Mouse (Mus musculus) intestine, embryonic 15.5 days (tissue): Measurements from ENCODE around the gene Pde4d. TPM values are rescaled to one million over a fixed set of nuclear protein-coding genes. Genes with fewer than 3 reads are reported as not detected.

Experiments
- ATAC-seq: fragments of 200-750 bp; cut with Nextera tagmentation; 2 replicates; pipeline ENCODE4 v1.8.0; 2017; ENCODE audit warnings: moderate TSS enrichment, moderate library complexity
- H3K27ac ChIP-seq: fragments of 300-500 bp; sonication (generic); 2 replicates; pipeline ENCODE4 v1.5.1; 2015; ENCODE audit warnings: mild to moderate bottlenecking, inconsistent platforms
- H3K27me3 ChIP-seq: fragments of 300-500 bp; sonication (generic); replicated peaks from 2 replicates; pipeline ENCODE4 v1.6.1; 2015; ENCODE audit warnings: inconsistent platforms
- H3K36me3 ChIP-seq: fragments of 300-500 bp; sonication (generic); 2 replicates; pipeline ENCODE4 v1.6.1; 2015; ENCODE audit warnings: inconsistent platforms
- H3K4me1 ChIP-seq: fragments of 300-500 bp; sonication (generic); replicated peaks from 2 replicates; pipeline ENCODE4 v1.6.1; 2015; ENCODE audit warnings: inconsistent platforms
- H3K4me2 ChIP-seq: fragments of 300-500 bp; sonication (generic); replicated peaks from 2 replicates; pipeline ENCODE4 v1.6.1; 2015; ENCODE audit warnings: mild to moderate bottlenecking, inconsistent platforms
- H3K4me3 ChIP-seq: fragments of 300-500 bp; sonication (generic); replicated peaks from 2 replicates; pipeline ENCODE4 v1.5.1; 2015; ENCODE audit warnings: inconsistent platforms
- H3K9ac ChIP-seq: fragments of 300-500 bp; sonication (generic); 2 replicates; pipeline ENCODE4 v1.6.1; 2015; ENCODE audit warnings: inconsistent platforms
- H3K9me3 ChIP-seq: fragments of 300-500 bp; sonication (generic); 2 replicates; pipeline ENCODE4 v1.6.1; 2016; ENCODE audit warnings: inconsistent platforms
- WGBS: fragments of 180-500 bp; shearing (Covaris S2); methylation state at CpG from one replicate; pipeline ENCODE4 v1.1.7; 2015; 5-methylcytosine and 5-hydroxymethylcytosine counted together
- polyA plus RNA-seq: library from polyadenylated mRNA; unstranded; fragments of >200 nt; fragmentation: Nextera tagmentation; extraction: Ambion mirVana; gene quantifications from 2 replicates; pipeline ENCODE4 v1.2.1, GENCODE M21; 2015

The Pde4d gene
- polyA plus RNA-seq, 1 experiment from 2014 or later, result 18.5 TPM

- H3K36me3 ChIP-seq, result no peaks in the 10 kb centered on the region
- 74% methylated on average over 6 of the region's 6 CpGs for WGBS
- no peak overlapping the region for H3K27ac ChIP-seq
- H3K27me3 ChIP-seq, result no peaks in the 10 kb centered on the region
- no peak overlapping the region for H3K4me3 ChIP-seq
- H3K4me1 ChIP-seq, result no peaks in the 10 kb centered on the region
- H3K9ac ChIP-seq, result no peak overlapping the region
- no peaks in the 10 kb centered on the region for H3K9me3 ChIP-seq
- no peak overlapping the region for H3K4me2 ChIP-seq
- ATAC-seq, result no peak
Observed at GRCm38 (mm10) chr13:109639286-109639685, 1189.5 kb downstream of the Pde4d start.

DNA sequence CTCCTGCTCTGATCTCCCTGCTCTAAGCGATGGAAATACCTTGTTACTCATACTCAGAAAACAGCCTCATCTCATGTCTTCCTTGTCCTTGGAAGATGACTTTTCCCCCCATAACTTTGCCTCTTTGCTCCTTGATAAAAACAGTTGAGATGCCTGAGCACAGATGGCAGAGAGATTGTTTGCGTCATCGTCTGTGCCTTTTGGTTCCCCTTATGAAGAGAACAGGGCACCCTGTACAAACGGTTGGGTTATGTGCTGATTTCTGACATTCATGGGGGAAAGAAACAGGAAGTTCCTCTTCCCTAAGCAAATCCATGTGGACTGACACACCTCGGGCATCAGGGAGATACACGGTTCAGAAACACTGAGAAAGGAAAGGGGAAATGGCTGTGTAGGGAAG lies 1191.8 kb downstream of the Pde4d start:
- H3K4me1 ChIP-seq, result no peaks in the 10 kb centered on the region
- no peak overlapping the region for H3K4me2 ChIP-seq
- no peak overlapping the region for H3K9ac ChIP-seq
- no peaks in the 10 kb centered on the region for H3K36me3 ChIP-seq
- 62% methylated on average over 6 of the region's 6 CpGs for WGBS
- no peak for ATAC-seq
- no peak overlapping the region for H3K4me3 ChIP-seq
- H3K27ac ChIP-seq, result no peak overlapping the region
- no peaks in the 10 kb centered on the region for H3K27me3 ChIP-seq
- H3K9me3 ChIP-seq, result no peaks in the 10 kb centered on the region

DNA sequence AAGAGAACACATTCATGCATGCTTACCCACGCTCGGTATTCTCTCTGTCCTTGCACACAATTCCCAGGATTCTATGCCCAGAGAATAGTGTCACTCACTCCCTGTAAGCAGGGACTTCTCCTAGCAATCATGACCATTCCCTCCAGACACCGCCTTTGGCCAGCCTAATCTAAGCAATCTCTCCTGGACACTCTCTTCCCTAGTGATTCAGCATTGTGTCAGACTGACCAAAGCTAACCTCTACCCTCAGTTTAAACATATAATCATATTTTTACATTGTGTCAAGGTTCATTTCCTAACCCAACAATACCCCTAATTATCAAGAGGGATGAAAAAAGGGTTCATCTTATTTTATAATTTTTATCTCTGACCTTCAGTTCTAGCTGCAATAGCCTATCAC lies 1193.7 kb downstream of the Pde4d start:
- no peaks in the 10 kb centered on the region for H3K27me3 ChIP-seq
- WGBS, result 77% methylated on average over 3 of the region's 3 CpGs
- ATAC-seq, result no peak
- no peaks in the 10 kb centered on the region for H3K9me3 ChIP-seq
- no peaks in the 10 kb centered on the region for H3K36me3 ChIP-seq
- H3K4me3 ChIP-seq, result no peak overlapping the region
- H3K4me1 ChIP-seq, result no peaks in the 10 kb centered on the region
- no peak overlapping the region for H3K9ac ChIP-seq
- H3K4me2 ChIP-seq, result no peak overlapping the region
- no peak overlapping the region for H3K27ac ChIP-seq

DNA sequence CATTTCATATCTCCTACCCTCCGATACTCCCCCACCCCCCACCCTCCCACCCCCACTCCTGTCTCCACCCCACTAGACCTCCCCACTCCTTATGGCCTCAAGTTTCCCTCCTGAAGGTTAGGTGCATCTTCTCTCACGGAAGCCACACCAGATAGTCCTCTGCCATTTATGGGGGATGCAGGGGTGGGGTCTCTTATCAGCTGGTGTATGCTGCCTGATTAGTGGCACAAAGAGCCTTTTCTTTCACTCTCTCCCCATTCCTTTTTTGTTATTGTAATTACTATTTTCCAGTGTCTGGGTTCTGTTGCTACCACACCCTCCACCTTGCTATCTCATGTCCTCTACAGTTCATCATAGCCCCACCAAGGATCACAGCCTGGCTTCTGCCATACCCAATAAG lies 1194.3 kb downstream of the Pde4d start:
- Histone ChIP-seq H3K9ac (no peak overlapping the region), H3K4me3 (no peak overlapping the region), H3K9me3 (no peaks in the 10 kb centered on the region), H3K27ac (no peak overlapping the region), H3K4me2 (no peak overlapping the region), H3K4me1 (no peaks in the 10 kb centered on the region), H3K36me3 (no peaks in the 10 kb centered on the region), H3K27me3 (no peaks in the 10 kb centered on the region)
- ATAC-seq, result no peak
- WGBS, result 39% methylated on average over 2 of the region's 2 CpGs

DNA sequence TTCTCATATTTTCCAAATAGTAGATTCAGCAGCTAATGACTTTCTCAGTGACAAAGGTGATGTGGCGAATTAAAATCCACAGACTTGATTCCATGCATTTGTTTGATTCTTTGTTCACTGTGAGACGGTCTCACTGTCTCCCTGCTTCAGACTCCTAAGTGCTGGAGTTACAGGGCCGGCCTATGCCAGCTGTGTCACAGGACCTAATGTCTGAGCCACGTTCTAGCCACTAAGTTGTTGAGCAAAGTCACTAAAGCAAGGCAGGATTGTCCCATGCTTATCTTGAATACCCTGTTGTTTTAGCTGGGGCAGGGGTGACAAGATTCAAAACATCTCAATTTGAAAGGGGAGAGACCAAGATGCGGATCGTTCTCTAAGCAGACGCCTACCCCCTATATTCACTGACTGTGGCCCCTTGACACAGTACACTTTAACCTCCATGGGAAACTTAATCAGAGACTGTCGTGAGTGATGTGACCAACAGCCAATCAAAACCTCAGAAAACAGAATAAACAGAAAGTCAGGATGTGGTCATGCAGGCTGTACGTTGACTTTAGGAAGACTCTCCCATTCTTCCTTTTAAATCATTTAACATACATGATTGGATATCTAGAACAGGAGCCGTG lies 1195.6 kb downstream of the Pde4d start:
- Histone ChIP-seq H3K27me3 (no peaks in the 10 kb centered on the region), H3K36me3 (no peaks in the 10 kb centered on the region), H3K4me3 (no peak overlapping the region), H3K9ac (no peak overlapping the region), H3K27ac (no peak overlapping the region), H3K4me2 (no peak overlapping the region), H3K4me1 (no peaks in the 10 kb centered on the region), H3K9me3 (no peaks in the 10 kb centered on the region)
- no peak for ATAC-seq
- 61% methylated on average over 10 of the region's 10 CpGs for WGBS

DNA sequence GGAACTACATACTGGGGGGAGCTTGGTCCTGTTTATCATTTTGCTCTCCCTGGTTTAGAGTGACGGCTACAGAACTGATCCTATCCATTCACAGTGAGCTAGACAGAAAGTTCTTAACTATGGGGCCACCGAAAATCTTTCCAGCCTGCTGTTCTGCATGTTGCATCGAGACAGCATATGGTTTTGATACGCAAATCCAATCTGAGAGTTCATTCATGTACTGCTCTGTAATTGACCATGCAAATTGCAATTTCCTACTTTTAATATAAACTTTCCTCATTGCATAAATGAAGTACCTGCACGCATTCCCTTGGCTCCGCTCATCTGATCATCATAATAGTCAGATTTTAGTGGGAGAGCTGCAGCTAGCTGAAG lies 1196.1 kb downstream of the Pde4d start:
- no peaks in the 10 kb centered on the region for H3K4me1 ChIP-seq
- no peak overlapping the region for H3K4me3 ChIP-seq
- H3K27ac ChIP-seq, result no peak overlapping the region
- no peak overlapping the region for H3K4me2 ChIP-seq
- no peaks in the 10 kb centered on the region for H3K27me3 ChIP-seq
- no peaks in the 10 kb centered on the region for H3K36me3 ChIP-seq
- H3K9ac ChIP-seq, result no peak overlapping the region
- WGBS, result 79% methylated on average over 6 of the region's 6 CpGs
- no peak for ATAC-seq
- H3K9me3 ChIP-seq, result no peaks in the 10 kb centered on the region

GRCm38 (mm10) chr13:109646597-109647232 lies 1197.0 kb downstream of the Pde4d start:
- Histone ChIP-seq H3K36me3 (no peaks in the 10 kb centered on the region), H3K9ac (no peak overlapping the region), H3K27ac (no peak overlapping the region), H3K4me1 (no peaks in the 10 kb centered on the region), H3K9me3 (no peaks in the 10 kb centered on the region), H3K27me3 (no peaks in the 10 kb centered on the region), H3K4me3 (no peak overlapping the region), H3K4me2 (no peak overlapping the region)
- no peak for ATAC-seq
- 64% methylated on average over 11 of the region's 11 CpGs for WGBS

GRCm38 (mm10) chr13:109647479-109648199 lies 1197.9 kb downstream of the Pde4d start:
- Histone ChIP-seq H3K4me2 (no peak overlapping the region), H3K4me3 (no peak overlapping the region), H3K36me3 (no peaks in the 10 kb centered on the region), H3K27me3 (no peaks in the 10 kb centered on the region), H3K27ac (no peak overlapping the region), H3K9ac (no peak overlapping the region), H3K9me3 (no peaks in the 10 kb centered on the region), H3K4me1 (no peaks in the 10 kb centered on the region)
- 61% methylated on average over 7 of the region's 7 CpGs for WGBS
- no peak for ATAC-seq

DNA sequence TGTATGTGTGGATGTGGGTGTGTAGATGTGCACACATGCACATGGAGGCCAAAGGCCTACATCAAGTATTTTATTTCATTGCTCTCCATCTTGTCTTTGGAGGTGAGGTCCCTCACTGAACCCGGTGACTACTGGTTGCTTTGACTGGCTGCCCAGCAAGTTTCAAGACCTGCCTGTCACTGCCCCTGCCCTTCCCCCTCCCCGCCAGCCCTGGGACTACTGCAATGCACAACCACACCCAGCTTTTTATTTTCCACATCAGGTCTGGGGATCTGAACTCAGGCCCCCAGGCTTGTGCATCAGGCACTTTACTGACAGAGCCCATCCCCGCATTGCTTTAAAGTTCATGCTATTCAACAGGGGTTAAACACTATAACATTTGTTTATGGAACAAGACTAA lies 1198.6 kb downstream of the Pde4d start:
- ATAC-seq, result no peak
- 80% methylated on average over 3 of the region's 3 CpGs for WGBS
- Histone ChIP-seq H3K36me3 (no peaks in the 10 kb centered on the region), H3K9ac (no peak overlapping the region), H3K9me3 (no peaks in the 10 kb centered on the region), H3K27ac (no peak overlapping the region), H3K27me3 (no peaks in the 10 kb centered on the region), H3K4me3 (no peak overlapping the region), H3K4me2 (no peak overlapping the region), H3K4me1 (no peaks in the 10 kb centered on the region)

GRCm38 (mm10) chr13:109651790-109652605 lies 1202.2 kb downstream of the Pde4d start:
- H3K4me3 ChIP-seq, result no peak overlapping the region
- H3K9me3 ChIP-seq, result no peaks in the 10 kb centered on the region
- no peaks in the 10 kb centered on the region for H3K4me1 ChIP-seq
- 69% methylated on average over 10 of the region's 10 CpGs for WGBS
- H3K27ac ChIP-seq, result no peak overlapping the region
- H3K9ac ChIP-seq, result no peak overlapping the region
- H3K36me3 ChIP-seq, result no peaks in the 10 kb centered on the region
- ATAC-seq, result peak; percentile 84
- H3K4me2 ChIP-seq, result no peak overlapping the region
- no peaks in the 10 kb centered on the region for H3K27me3 ChIP-seq

GRCm38 (mm10) chr13:109652631-109653030 lies 1202.9 kb downstream of the Pde4d start:
- ATAC-seq, result peak; percentile 20; the same call in 1 of the 2 replicates
- no peaks in the 10 kb centered on the region for H3K4me1 ChIP-seq
- no peaks in the 10 kb centered on the region for H3K9me3 ChIP-seq
- H3K9ac ChIP-seq, result no peak overlapping the region
- no peak overlapping the region for H3K4me2 ChIP-seq
- H3K36me3 ChIP-seq, result no peaks in the 10 kb centered on the region
- H3K27me3 ChIP-seq, result no peaks in the 10 kb centered on the region
- no peak overlapping the region for H3K27ac ChIP-seq
- WGBS, result 64% methylated on average over 7 of the region's 7 CpGs
- H3K4me3 ChIP-seq, result no peak overlapping the region

GRCm38 (mm10) chr13:109655390-109655789 lies 1205.6 kb downstream of the Pde4d start:
- WGBS, result 78% methylated on average over 3 of the region's 3 CpGs
- Histone ChIP-seq H3K4me1 (no peaks in the 10 kb centered on the region), H3K4me3 (no peak overlapping the region), H3K27me3 (no peaks in the 10 kb centered on the region), H3K36me3 (no peaks in the 10 kb centered on the region), H3K4me2 (no peak overlapping the region), H3K9ac (no peak overlapping the region), H3K27ac (no peak overlapping the region), H3K9me3 (no peaks in the 10 kb centered on the region)
- no peak for ATAC-seq
